Mouse (Mus musculus) thymus, adult 2 months (tissue): ENCODE measurements at regions not wholly inside any gene's neighbourhood (a gene's known extent, or its start where the extent isn't known, plus 50 kb on each side); places are given as distances from the start of the nearest gene placed in this dataset.

Source experiments
- CTCF ChIP-seq: fragments of 200-500 bp; IDR thresholded peaks from 2 replicates; pipeline ENCODE4 v1.5.1; 2012; ENCODE audit warnings: mild to moderate bottlenecking, control low read depth, low read length, moderate library complexity, borderline replicate concordance; ENCODE audit not compliant: control insufficient read depth, poor library complexity, insufficient read depth; ENCODE audit errors: extremely low read depth
- POLR2A ChIP-seq: fragments of 200-500 bp; IDR thresholded peaks from 2 replicates; pipeline ENCODE4 v1.6.1; 2012; ENCODE audit warnings: mild to moderate bottlenecking, low read length, control low read depth, moderate library complexity; ENCODE audit not compliant: control insufficient read depth, poor library complexity, insufficient read depth; ENCODE audit errors: extremely low read depth

DNA sequence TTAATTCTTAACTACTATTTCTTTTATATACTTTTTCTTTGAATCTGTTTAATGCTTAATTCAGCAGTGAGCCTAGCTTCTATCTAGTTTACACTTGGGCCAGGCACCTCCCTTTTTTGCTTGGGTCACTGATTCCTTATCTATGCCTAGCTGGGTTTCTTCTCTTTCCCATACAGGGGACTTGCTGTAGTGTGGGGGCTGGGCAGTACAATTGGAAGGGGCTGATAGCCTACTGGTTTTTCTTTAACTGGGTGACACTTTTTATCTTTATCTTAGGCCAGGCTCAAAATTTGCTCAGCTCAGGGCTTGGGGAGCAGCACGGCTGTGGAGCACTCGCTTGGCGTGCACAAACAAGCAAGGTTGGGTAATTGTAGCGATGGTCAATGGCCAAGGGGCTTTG is 51.1 kb upstream of the Rasl11b start:
- TF ChIP-seq CTCF (no peak), POLR2A (no peak)
